Mouse (Mus musculus) CH12.LX (cell line): ENCODE measurements around the gene Dusp14.

ENCODE experiments used
- CTCF ChIP-seq, 2 experiments: IDR thresholded peaks in 1 of 2; conservative IDR thresholded peaks in 1 of 2; 2 replicates each; pipeline ENCODE4 v1.5.1; 2011 to 2012; ENCODE audit warnings: low read depth in 2 of 2, low read length in 2 of 2, improper control_type of control experiment in 1 of 2, inconsistent platforms in 1 of 2, mild to moderate bottlenecking in 1 of 2, moderate library complexity in 1 of 2
- ELF1 ChIP-seq: IDR thresholded peaks from 2 replicates; pipeline ENCODE4 v1.6.1; 2014; ENCODE audit warnings: low read depth, mild to moderate bottlenecking, inconsistent platforms, low read length, improper control_type of control experiment
- EP300 ChIP-seq: IDR thresholded peaks from 2 replicates; pipeline ENCODE4 v1.6.1; 2011; ENCODE audit warnings: low read length, improper control_type of control experiment
- GABPA ChIP-seq: IDR thresholded peaks from 2 replicates; pipeline ENCODE4 v1.6.1; 2012; ENCODE audit warnings: low read depth, low read length, improper control_type of control experiment, inconsistent platforms; ENCODE audit not compliant: insufficient replicate concordance
- HCFC1 ChIP-seq: IDR thresholded peaks from 2 replicates; pipeline ENCODE4 v1.6.1; 2012; ENCODE audit warnings: low read depth, mild to moderate bottlenecking, inconsistent platforms, low read length, improper control_type of control experiment
- JUN ChIP-seq: IDR thresholded peaks from 2 replicates; pipeline ENCODE4 v1.6.1; 2011; ENCODE audit warnings: low read depth, mild to moderate bottlenecking, low read length, improper control_type of control experiment, moderate library complexity; ENCODE audit not compliant: insufficient read depth
- KAT2A ChIP-seq: IDR thresholded peaks from 2 replicates; pipeline ENCODE4 v1.6.1; 2012; ENCODE audit warnings: low read length, improper control_type of control experiment, inconsistent platforms; ENCODE audit not compliant: insufficient replicate concordance
- MEF2A ChIP-seq: IDR thresholded peaks from 2 replicates; pipeline ENCODE4 v1.6.1; 2014; ENCODE audit warnings: low read depth, mild to moderate bottlenecking, inconsistent platforms, low read length, improper control_type of control experiment, borderline replicate concordance
- MYC ChIP-seq: IDR thresholded peaks from 2 replicates; pipeline ENCODE4 v1.6.1; 2011; ENCODE audit warnings: low read depth, mild to moderate bottlenecking, improper control_type of control experiment, low read length
- POLR2A ChIP-seq: IDR thresholded peaks from 2 replicates; pipeline ENCODE4 v1.6.1; 2011; ENCODE audit warnings: low read depth, mild to moderate bottlenecking, improper control_type of control experiment, low read length
- SIN3A ChIP-seq: IDR thresholded peaks from 2 replicates; pipeline ENCODE4 v1.6.1; 2012; ENCODE audit warnings: low read length, improper control_type of control experiment, inconsistent platforms
- TCF12 ChIP-seq: IDR thresholded peaks from 2 replicates; pipeline ENCODE4 v1.6.1; 2014; ENCODE audit warnings: low read depth, mild to moderate bottlenecking, inconsistent platforms, low read length, improper control_type of control experiment
- USF1 ChIP-seq: IDR thresholded peaks from 2 replicates; pipeline ENCODE4 v1.6.1; 2014; ENCODE audit warnings: low read depth, mild to moderate bottlenecking, inconsistent platforms, low read length, improper control_type of control experiment
- ZNF384 ChIP-seq: IDR thresholded peaks from 2 replicates; pipeline ENCODE4 v1.6.1; 2012; ENCODE audit warnings: low read depth, low read length, improper control_type of control experiment, inconsistent platforms

DNA sequence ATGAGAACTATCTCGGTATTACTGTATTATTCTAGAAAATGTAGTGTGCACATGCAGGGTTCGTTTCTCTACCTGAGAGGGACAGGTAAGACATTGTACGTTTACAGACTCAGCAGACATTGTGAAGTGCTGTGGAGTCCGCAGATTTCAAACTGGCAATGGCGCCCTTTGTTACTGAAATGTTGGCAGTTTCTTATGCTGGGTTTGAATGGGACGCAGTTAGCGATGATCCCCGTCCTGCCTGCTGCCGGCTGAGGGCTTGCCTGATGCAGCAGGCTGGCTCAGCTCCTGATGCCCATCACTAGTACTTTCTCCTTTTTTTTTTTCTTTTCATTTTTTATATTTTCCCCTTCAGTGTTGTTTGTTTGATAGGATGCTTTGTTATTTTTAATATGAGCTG is 58.6 kb downstream of the Dusp14 start:
- TF ChIP-seq CTCF (conservative IDR thresholded peaks at IDR 0.05 in 1 of 2, IDR thresholded peaks at IDR 0.05 in 1 of 2; ENCODE audit: low read depth in 2 of 2, low read length in 2 of 2) (no peak), ZNF384 (no peak), POLR2A (no peak), JUN (no peak), HCFC1 (no peak), MEF2A (no peak), USF1 (no peak), TCF12 (no peak), MYC (no peak), SIN3A (no peak), GABPA (no peak), KAT2A (no peak), EP300 (no peak), ELF1 (no peak)
